Mouse (Mus musculus): ENCODE measurements around the gene Sepsecs. TPM values are rescaled to one million over a fixed set of nuclear protein-coding genes. Genes with fewer than 3 reads are reported as not detected.

Gene Sepsecs
- polyA plus RNA-seq, 1 experiment: not detected

DNA sequence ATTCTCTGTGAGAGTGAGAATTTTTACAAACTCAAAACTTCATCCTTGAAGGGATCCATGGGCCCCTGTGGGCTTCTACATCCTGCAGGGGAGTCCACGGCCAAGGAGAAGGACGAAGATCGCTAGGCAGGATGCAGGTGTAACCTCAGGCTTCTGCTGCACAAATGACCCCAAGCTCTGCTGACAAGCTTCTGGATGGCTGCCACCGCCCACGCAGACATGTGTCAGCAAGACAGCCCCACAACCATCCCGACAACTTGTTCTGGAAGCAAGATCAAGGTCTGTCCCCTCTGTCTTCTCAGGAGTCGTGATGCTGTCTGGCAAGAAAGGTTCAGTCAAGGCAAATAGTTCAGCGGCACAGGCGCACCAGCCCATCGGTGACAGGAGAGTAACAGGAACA is 59.8 kb downstream of the Sepsecs start:
- H3K4me3 ChIP-seq (ENCODE audit: insufficient read depth, low read depth, low read length): no peak overlapping the region
- no peak overlapping the region for H3K27ac ChIP-seq (ENCODE audit: insufficient read depth, low read depth, low read length)
- H3K4me1 ChIP-seq (ENCODE audit: control insufficient read depth, insufficient read depth, low read length): peaks cover 7% of the 10 kb centered on the region
- no peak for TF ChIP-seq CTCF (IDR thresholded peaks at IDR 0.05; ENCODE audit: insufficient read depth, low read depth, low read length)
- no peak for TF ChIP-seq POLR2A (IDR thresholded peaks at IDR 0.05; ENCODE audit: insufficient read depth, low read depth, low read length)
- WGBS: 75% methylated on average over 10 of the region's 10 CpGs

DNA sequence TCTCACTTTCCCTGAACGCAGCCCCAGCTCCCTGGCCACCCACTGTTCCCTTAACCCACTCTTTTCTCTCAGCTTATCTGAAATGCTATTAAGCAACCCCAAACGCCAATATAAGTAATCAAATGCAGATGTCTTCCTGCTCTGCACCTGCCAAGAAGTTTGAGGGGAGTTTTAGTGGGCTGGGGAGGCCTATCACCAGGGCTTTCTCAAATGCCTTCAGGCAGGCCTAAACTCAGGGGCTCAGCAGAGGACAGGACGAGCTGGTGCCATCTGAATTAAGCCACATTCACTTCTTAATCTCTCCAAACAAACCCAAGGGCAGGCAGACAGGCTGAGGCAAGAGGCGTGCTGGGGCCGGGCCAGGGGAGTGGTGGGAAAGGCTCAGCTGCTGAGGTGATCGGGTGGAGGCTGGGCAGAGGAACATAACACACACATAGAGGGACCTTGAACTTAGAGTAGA is 64.9 kb downstream of the Sepsecs start:
- H3K4me3 ChIP-seq (ENCODE audit: insufficient read depth, low read depth, low read length): no peak overlapping the region
- TF ChIP-seq POLR2A (IDR thresholded peaks at IDR 0.05; ENCODE audit: insufficient read depth, low read depth, low read length): no peak
- no peak for TF ChIP-seq CTCF (IDR thresholded peaks at IDR 0.05; ENCODE audit: insufficient read depth, low read depth, low read length)

DNA sequence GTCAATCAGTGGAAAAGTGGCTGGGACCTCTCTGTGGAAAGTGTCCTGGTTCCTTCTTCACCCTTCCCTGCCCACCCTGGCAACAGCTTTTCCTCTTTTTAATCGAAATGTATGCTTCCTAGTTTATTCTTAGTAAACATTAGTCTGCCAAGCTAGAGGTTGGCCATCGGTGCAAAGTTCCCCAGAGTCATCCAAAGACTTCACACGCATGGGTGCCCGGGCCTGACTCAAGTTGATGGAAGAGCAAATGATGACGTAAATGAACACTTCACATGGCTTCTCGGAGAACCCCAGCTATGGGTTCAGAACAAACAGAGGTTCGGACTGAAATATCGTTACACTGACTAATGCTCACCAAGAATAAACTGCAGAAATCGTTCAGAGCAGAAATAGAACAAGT is 78.9 kb downstream of the Sepsecs start:
- TF ChIP-seq POLR2A (IDR thresholded peaks at IDR 0.05; ENCODE audit: insufficient read depth, low read depth, low read length) (no peak), CTCF (IDR thresholded peaks at IDR 0.05; ENCODE audit: insufficient read depth, low read depth, low read length) (no peak)
- WGBS: 55% methylated on average over 9 of the region's 9 CpGs
- Histone ChIP-seq H3K4me1 (ENCODE audit: control insufficient read depth, insufficient read depth, low read length) (no peaks in the 10 kb centered on the region), H3K4me3 (ENCODE audit: insufficient read depth, low read depth, low read length) (no peak overlapping the region), H3K27ac (ENCODE audit: insufficient read depth, low read depth, low read length) (no peak overlapping the region)

More for the DNA sequence above, 64.9 kb downstream of the Sepsecs start:
- Histone ChIP-seq H3K27ac (ENCODE audit: insufficient read depth, low read depth, low read length) (no peak overlapping the region), H3K4me1 (ENCODE audit: control insufficient read depth, insufficient read depth, low read length) (no peaks in the 10 kb centered on the region)
- 80% methylated on average over 6 of the region's 6 CpGs for WGBS

Other genes with a start within 250 kb of the Sepsecs start
- not detected in 2 replicates for gene Ccdc149, start 198.2 kb downstream of the Sepsecs start, polyA plus RNA-seq (2012; ENCODE audit: insufficient read depth, insufficient read length, low replicate concordance, missing spikeins)
- not detected in 2 replicates for gene Lgi2, start 103.2 kb downstream of the Sepsecs start, polyA plus RNA-seq (2012; ENCODE audit: insufficient read depth, insufficient read length, low replicate concordance, missing spikeins)
- not detected in 2 replicates for gene Pi4k2b, start 71.9 kb upstream of the Sepsecs start, polyA plus RNA-seq (2012; ENCODE audit: insufficient read depth, insufficient read length, low replicate concordance, missing spikeins)
- not detected in 2 replicates for gene Zcchc4, start 105.7 kb upstream of the Sepsecs start, polyA plus RNA-seq (2012; ENCODE audit: insufficient read depth, insufficient read length, low replicate concordance, missing spikeins)
- not detected in 2 replicates for gene Anapc4, start 164.3 kb upstream of the Sepsecs start, polyA plus RNA-seq (2012; ENCODE audit: insufficient read depth, insufficient read length, low replicate concordance, missing spikeins)

Data from olfactory bulb, adult 2 months (tissue).